13 mouse cellular contexts compared by ENCODE assay signal in genomic region chr17:58923901-58924476, GRCm38 (mm10).
DNase-seq lines count a peak whose midpoint lies in the region; ATAC-seq and TF ChIP-seq lines count a peak whose summit lies in the region.
"Had no signal": no experiment of that assay in that cellular context is flagged by ENCODE, and none has a peak within 500 bp of the region (broad histone marks: within the 10 kb centered on the region; RNA-seq: fewer than 3 reads in every experiment).

No protein-coding gene starts in this region.

- 19% methylated on average over 11 of the region's 11 CpGs for WGBS in kidney, embryonic 16.5 days
- 22% methylated on average over 11 of the region's 11 CpGs for WGBS in liver, embryonic 14.5 days (ENCODE audit: insufficient replicate concordance)
- 34% methylated on average over 11 of the region's 11 CpGs for WGBS in neural tube, embryonic 14.5 days

- H3K9ac ChIP-seq in kidney, embryonic 16.5 days (replicated peaks; ENCODE audit: low read length) = no peak overlapping the region
- H3K9ac ChIP-seq in liver, embryonic 14.5 days (replicated peaks) = peak overlapping the region; percentile 23; the same call in 1 of the 2 replicates
- H3K9ac ChIP-seq in neural tube, embryonic 14.5 days (replicated peaks; ENCODE audit: low read depth, low read length) = no peak overlapping the region
- H3K9ac ChIP-seq: stomach, embryonic 15.5 days had no signal

- ATAC-seq in kidney, embryonic 16.5 days (ENCODE audit: low FRiP score, low TSS enrichment) = peak; percentile 69; the same call in 1 of the 2 replicates
- no peak for ATAC-seq in liver, embryonic 14.5 days (ENCODE audit: insufficient read depth)
- peak; percentile 65; the same call in 1 of the 2 replicates for ATAC-seq in neural tube, embryonic 14.5 days (ENCODE audit: low read depth)
- ATAC-seq: inflammation-experienced regulatory T-cells, adult 6 months had no signal

- no peaks in the 10 kb centered on the region for H3K9me3 ChIP-seq in kidney, embryonic 16.5 days (ENCODE audit: low read length)
- no peaks in the 10 kb centered on the region for H3K9me3 ChIP-seq in liver, embryonic 14.5 days (ENCODE audit: control insufficient read depth, low read length)
- H3K9me3 ChIP-seq in neural tube, embryonic 14.5 days (ENCODE audit: control insufficient read depth, low read length) = no peaks in the 10 kb centered on the region
- H3K9me3 ChIP-seq: stomach, embryonic 15.5 days had no signal

- no peak overlapping the region for H3K4me3 ChIP-seq in kidney, embryonic 16.5 days (ENCODE audit: low read length)
- no peak overlapping the region for H3K4me3 ChIP-seq in liver, embryonic 14.5 days (ENCODE audit: insufficient read depth in 1 of 2, low read depth in 2 of 2, low read length in 2 of 2)
- H3K4me3 ChIP-seq in neural tube, embryonic 14.5 days (ENCODE audit: low read depth, low read length) = no peak overlapping the region
- H3K4me3 ChIP-seq: stomach, embryonic 15.5 days had no signal

- intact Hi-C loops in heart, postnatal 25 days (cut with DNase I) = no loop called here

- no peak for DNase-seq in kidney, adult 18-20 months
- peak; percentile 41 for DNase-seq in embryo, embryonic 11 days
- no peak for DNase-seq in liver, embryonic 14.5 days (ENCODE audit: low read depth in 3 of 3, low spot score in 3 of 3)
- no peak for DNase-seq in heart, postnatal 25 days (ENCODE audit: low spot score)
- no peak for DNase-seq in cerebellum, adult 18-20 months
- no peak for DNase-seq in lung, adult 18-20 months
- DNase-seq: cerebellum, adult 2 months; right cerebral cortex, adult 18-20 months had no signal

- H3K4me2 ChIP-seq in kidney, embryonic 16.5 days (replicated peaks; ENCODE audit: low read depth, low read length) = no peak overlapping the region
- peak overlapping the region; percentile 59 for H3K4me2 ChIP-seq in liver, embryonic 14.5 days (ENCODE audit: low read depth)
- H3K4me2 ChIP-seq in neural tube, embryonic 14.5 days (ENCODE audit: low read depth, low read length) = no peak overlapping the region
- H3K4me2 ChIP-seq: stomach, embryonic 15.5 days had no signal

- 0 out of 2 replicates have a peak, but pooled peaks cover 4% of the 10 kb centered on the region for H3K4me1 ChIP-seq in kidney, embryonic 16.5 days (ENCODE audit: insufficient read depth, low read length)
- peaks cover 19 to 24% of the 10 kb centered on the region in 2 experiments for H3K4me1 ChIP-seq in liver, embryonic 14.5 days (replicated peaks; ENCODE audit: control insufficient read depth in 2 of 2, insufficient read depth in 2 of 2, low read length in 1 of 2)
- H3K4me1 ChIP-seq in neural tube, embryonic 14.5 days (ENCODE audit: control insufficient read depth, insufficient read depth, low read length) = no peaks in the 10 kb centered on the region
- H3K4me1 ChIP-seq: stomach, embryonic 15.5 days had no signal

- no peak for TF ChIP-seq EP300 in liver, embryonic 14.5 days (IDR thresholded peaks at IDR 0.05; ENCODE audit: low read depth)

- no peaks in the 10 kb centered on the region for H3K36me3 ChIP-seq in kidney, embryonic 16.5 days (ENCODE audit: insufficient read depth, low read length)
- H3K36me3 ChIP-seq in liver, embryonic 14.5 days (replicated peaks; ENCODE audit: control insufficient read depth, insufficient read depth, low read depth) = no peaks in the 10 kb centered on the region
- H3K36me3 ChIP-seq in neural tube, embryonic 14.5 days (ENCODE audit: control insufficient read depth, insufficient read depth, low read length) = no peaks in the 10 kb centered on the region
- H3K36me3 ChIP-seq: stomach, embryonic 15.5 days had no signal

- H3K27me3 ChIP-seq in kidney, embryonic 16.5 days (ENCODE audit: insufficient read depth, low read length) = no peaks in the 10 kb centered on the region; the same call in 1 of the 2 replicates
- no peaks in the 10 kb centered on the region for H3K27me3 ChIP-seq in liver, embryonic 14.5 days (ENCODE audit: control insufficient read depth, insufficient read depth, low read length)
- no peaks in the 10 kb centered on the region for H3K27me3 ChIP-seq in neural tube, embryonic 14.5 days (ENCODE audit: control insufficient read depth, insufficient read depth, low read length)
- H3K27me3 ChIP-seq: stomach, embryonic 15.5 days had no signal

- no peak for TF ChIP-seq CTCF in liver, embryonic 14.5 days (IDR thresholded peaks at IDR 0.05; ENCODE audit: low read depth)

- no peak overlapping the region for H3K27ac ChIP-seq in kidney, embryonic 16.5 days (ENCODE audit: low read length)
- no peak overlapping the region for H3K27ac ChIP-seq in liver, embryonic 14.5 days
- H3K27ac ChIP-seq in neural tube, embryonic 14.5 days (ENCODE audit: low read depth, low read length) = no peak overlapping the region
- H3K27ac ChIP-seq: macrophage; stomach, embryonic 15.5 days had no signal
